Mouse (Mus musculus) neutrophil, adult 83 days (primary cell): ENCODE results near the gene Brcc3. TPM values are rescaled to one million over a fixed set of nuclear protein-coding genes. Genes with fewer than 3 reads are reported as not detected.

Experiments used
- total RNA-seq, 2 experiments: library from RNA; stranded (reverse); gene quantifications; one replicate each; pipeline ENCODE4 v1.2.4; 2023

The Brcc3 gene
- 10 to 100 TPM; 15.1 to 17.3 TPM for total RNA-seq

GRCm38 (mm10) chrX:75415936-75416785, at the start of gene Brcc3, which contains the start of the genes Cmc4 and Mtcp1:
TSS of gene Brcc3 (plus strand) at chrX:75416628.
TSS of gene Cmc4 (minus strand) at chrX:75416584.
TSS of gene Mtcp1 (minus strand) at chrX:75416588.

GRCm38 (mm10) chrX:75382195-75382771, 34.1 kb upstream of the Brcc3 start, which contains the start of the genes Fundc2 and F8:
TSS of gene Fundc2 (plus strand) at chrX:75382399.
TSS of gene F8 (minus strand) at chrX:75382615.

Other genes with a start within 250 kb of the Brcc3 start
- gene Fundc2, start 34.2 kb upstream of the Brcc3 start, total RNA-seq, result 10 to 100 TPM in 1 of 2 experiments, 1 to 10 TPM in 1; 9.0 to 10.2 TPM
- gene F8, start 34.0 kb upstream of the Brcc3 start, total RNA-seq, result under 1 TPM; 0.18 to 0.44 TPM
- gene Cmc4, start within 50 bp of the Brcc3 start, total RNA-seq, result 1 to 10 TPM; 5.5 to 7.0 TPM
- gene Mtcp1, start within 50 bp of the Brcc3 start, total RNA-seq, result 1 to 10 TPM; 3.6 to 5.2 TPM
- gene Vbp1, start 97.7 kb downstream of the Brcc3 start, total RNA-seq, result 10 to 100 TPM; 39.9 to 41.4 TPM
- not detected for gene Rab39b, start 161.6 kb downstream of the Brcc3 start, total RNA-seq